Mouse (Mus musculus) bone marrow, adult 2 months (tissue): ENCODE measurements at regions not wholly inside any gene's neighbourhood (a gene's known extent, or its start where the extent isn't known, plus 50 kb on each side); places are given as distances from the start of the nearest gene placed in this dataset.

Source experiments
- H3K27ac ChIP-seq: fragments of 200-500 bp; 2 replicates; pipeline ENCODE4 v1.5.1; 2012; ENCODE audit warnings: low read depth, mild to moderate bottlenecking, control low read depth, inconsistent platforms, low read length; ENCODE audit not compliant: control insufficient read depth, poor library complexity, insufficient read depth
- H3K4me1 ChIP-seq: fragments of 200-500 bp; 2 replicates; pipeline ENCODE4 v1.6.1; 2011; ENCODE audit warnings: low read length; ENCODE audit not compliant: control insufficient read depth, insufficient read depth
- H3K4me3 ChIP-seq: fragments of 200-500 bp; replicated peaks from 2 replicates; pipeline ENCODE3; 2011; ENCODE audit warnings: mild to moderate bottlenecking, low read depth, low read length, control low read depth; ENCODE audit not compliant: control insufficient read depth
- CTCF ChIP-seq: fragments of 200-500 bp; IDR thresholded peaks from 2 replicates; pipeline ENCODE4 v1.5.1; 2011; ENCODE audit warnings: low read length, control low read depth; ENCODE audit not compliant: control insufficient read depth, insufficient read depth
- POLR2A ChIP-seq: fragments of 200-500 bp; IDR thresholded peaks from 2 replicates; pipeline ENCODE4 v1.6.1; 2011; ENCODE audit warnings: low read depth, mild to moderate bottlenecking, control low read depth, low read length, borderline replicate concordance; ENCODE audit not compliant: control insufficient read depth
- WGBS: fragments of 180-500 bp; shearing (Covaris S2); methylation state at CpG from one replicate; pipeline ENCODE4 v1.1.7; 2018; 5-methylcytosine and 5-hydroxymethylcytosine counted together

DNA sequence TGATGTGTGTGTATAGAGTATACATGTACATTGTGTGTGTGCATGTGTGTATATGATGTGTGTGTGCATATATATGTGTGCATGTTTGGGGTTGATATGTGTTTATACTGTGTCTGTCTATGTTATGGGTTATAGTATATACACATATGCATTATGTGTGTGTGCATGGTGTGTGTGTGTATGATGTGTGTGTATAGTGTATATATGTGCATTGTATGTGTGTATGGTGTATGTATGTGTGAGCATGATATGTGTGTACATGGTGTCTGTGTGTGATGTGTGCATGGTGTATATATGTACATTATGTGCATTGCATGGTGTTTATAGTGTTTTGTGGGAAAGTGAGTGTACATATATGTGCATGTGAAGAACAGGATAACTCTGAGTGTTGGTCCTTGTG, 90.4 kb upstream of the Sp4 start:
- Histone ChIP-seq H3K4me3 (no peak overlapping the region), H3K27ac (no peak overlapping the region), H3K4me1 (no peaks in the 10 kb centered on the region)

DNA sequence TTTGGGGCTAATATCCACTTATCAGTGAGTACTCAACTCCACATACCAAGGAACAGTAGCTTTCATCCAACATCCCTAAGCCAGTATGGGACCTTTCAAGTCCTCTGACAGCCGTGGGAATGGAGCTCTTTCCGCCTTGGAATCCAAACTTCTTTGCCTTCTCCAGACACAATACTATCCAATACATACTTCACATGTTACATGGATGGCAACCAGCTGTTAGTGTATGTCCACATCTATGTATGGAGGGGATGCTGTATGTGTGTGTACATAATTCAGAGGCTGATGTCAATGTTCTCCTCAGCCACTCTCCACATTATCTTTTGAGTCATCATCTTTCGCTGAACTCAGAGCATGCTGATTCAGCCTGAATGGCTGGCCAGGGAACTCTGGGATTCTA, 79.8 kb upstream of the Sp4 start:
- WGBS: 74% methylated on average over 3 of the region's 3 CpGs
- TF ChIP-seq POLR2A: no peak
- TF ChIP-seq CTCF: no peak
- Histone ChIP-seq H3K27ac (no peak overlapping the region), H3K4me1 (no peaks in the 10 kb centered on the region; the same call in 1 of the 2 replicates), H3K4me3 (no peak overlapping the region)

More for the DNA sequence above, 90.4 kb upstream of the Sp4 start:
- no peak for TF ChIP-seq POLR2A
- no peak for TF ChIP-seq CTCF

DNA sequence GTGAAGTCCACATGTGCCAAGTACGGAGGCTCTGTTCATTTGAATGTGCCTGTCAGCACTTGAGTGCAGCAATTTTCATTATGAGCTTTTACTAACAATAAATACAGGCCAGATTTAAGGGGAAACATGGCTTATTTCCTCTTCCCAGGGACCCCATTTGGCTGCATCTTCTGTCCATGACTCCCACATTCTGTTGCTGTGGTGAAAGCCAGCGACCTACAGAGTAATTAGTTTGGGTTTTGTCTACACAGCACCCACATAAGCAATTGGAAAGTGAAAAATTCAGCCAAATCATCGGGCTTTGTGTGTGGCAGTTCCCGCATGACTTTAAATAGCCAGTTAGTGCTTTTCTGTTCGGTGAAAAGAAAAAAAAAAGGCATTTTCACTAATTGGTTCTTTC, 76.7 kb upstream of the Sp4 start:
- 75% methylated on average over 5 of the region's 5 CpGs for WGBS
- no peak overlapping the region for H3K4me3 ChIP-seq
- no peak overlapping the region for H3K27ac ChIP-seq
- TF ChIP-seq POLR2A: no peak
- no peak for TF ChIP-seq CTCF
- H3K4me1 ChIP-seq: no peaks in the 10 kb centered on the region; the same call in 1 of the 2 replicates

DNA sequence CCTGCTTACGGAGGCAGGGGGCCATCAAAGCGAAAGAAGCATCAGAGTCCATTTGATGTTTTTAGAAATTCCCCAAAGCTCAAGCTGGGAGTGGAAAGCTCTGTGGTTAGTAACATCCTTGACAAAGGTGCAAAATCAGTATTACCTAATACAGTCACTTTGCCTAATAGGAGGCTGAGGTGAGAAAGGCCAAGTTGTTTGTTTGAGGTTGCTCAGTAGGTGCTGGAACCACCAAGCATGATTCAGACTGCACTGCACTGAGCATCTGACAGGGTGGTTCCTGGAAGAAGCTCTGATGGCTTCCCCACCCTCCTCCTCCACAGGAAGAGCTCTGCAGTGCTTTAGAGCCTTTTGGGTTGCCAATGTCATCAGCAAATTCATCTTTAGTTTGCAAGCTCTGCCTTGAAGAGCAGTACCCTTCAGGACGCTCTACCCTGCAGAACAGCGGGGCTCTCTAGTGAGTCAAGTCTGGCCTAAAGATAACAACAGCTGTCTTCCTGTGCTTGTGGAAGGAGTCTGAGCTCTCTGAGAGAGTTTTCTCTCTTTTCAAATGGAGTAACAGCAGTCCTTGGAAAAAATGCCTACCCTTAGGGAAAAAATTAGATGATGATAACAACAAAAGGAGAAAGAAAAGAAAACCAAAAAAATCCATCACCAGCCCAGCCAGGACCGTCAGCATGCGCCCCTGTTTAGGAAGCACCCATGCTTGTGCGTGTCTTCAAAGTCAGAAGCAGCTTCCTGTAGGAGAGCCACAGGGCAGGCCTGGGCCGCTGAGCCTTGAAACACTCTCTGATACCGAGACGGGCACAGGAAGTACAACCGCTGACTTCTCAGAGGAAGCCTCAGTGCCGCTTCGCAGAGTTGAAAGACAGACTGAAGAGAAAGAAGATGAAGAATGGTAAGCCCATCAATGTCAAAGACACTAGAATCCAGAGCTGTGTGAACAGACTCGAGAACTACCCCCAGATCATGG, 75.6 kb upstream of the Sp4 start:
- Histone ChIP-seq H3K4me3 (no peak overlapping the region), H3K4me1 (no peaks in the 10 kb centered on the region; the same call in 1 of the 2 replicates), H3K27ac (no peak overlapping the region)
- WGBS: 18% methylated on average over 14 of the region's 14 CpGs
- TF ChIP-seq CTCF: no peak
- no peak for TF ChIP-seq POLR2A

DNA sequence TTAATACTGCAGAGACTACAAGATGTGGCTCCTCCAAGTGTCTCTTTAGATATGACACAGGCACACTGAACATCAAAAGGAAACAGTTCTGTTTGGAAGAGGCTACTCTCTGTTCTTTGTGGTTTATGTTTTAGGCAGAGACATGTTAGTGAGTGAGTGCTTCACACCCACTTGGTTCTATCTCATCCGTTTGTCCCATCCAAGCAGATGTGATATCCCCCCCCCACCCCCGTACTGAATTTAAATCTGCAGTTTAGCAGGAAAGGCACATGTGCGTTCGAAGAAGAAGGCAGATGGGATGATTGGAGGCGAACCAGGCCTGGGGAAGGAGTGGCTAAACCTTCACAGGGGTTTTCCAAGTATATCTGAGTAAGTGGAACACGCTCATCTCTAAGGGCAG, 72.0 kb upstream of the Sp4 start:
- WGBS: 65% methylated on average over 6 of the region's 6 CpGs
- Histone ChIP-seq H3K27ac (no peak overlapping the region), H3K4me3 (no peak overlapping the region), H3K4me1 (no peaks in the 10 kb centered on the region; the same call in 1 of the 2 replicates)
- TF ChIP-seq POLR2A (no peak), CTCF (no peak)

DNA sequence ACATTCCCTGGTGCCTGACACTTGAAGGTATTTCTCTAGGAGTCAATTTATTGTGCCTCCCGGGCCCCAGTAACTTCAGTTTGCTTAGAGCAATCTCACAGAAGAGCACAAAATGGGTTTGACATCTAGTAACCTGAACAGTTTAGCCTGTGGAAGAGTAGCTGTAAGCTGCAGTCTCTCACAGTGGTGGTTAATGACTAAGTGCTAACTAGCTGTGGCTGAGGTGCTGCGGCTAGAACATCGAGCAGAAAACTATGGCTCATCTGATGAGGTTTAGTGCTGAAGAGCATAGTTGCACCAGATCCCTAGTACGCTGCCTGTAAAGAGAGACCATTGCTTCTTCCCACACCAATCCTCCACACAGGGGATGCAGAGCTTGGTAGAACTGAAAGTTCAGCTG, 70.7 kb upstream of the Sp4 start:
- WGBS: 85% methylated on average over 4 of the region's 4 CpGs
- Histone ChIP-seq H3K4me1 (no peaks in the 10 kb centered on the region; the same call in 1 of the 2 replicates), H3K4me3 (no peak overlapping the region), H3K27ac (no peak overlapping the region)
- TF ChIP-seq CTCF (no peak), POLR2A (no peak)

DNA sequence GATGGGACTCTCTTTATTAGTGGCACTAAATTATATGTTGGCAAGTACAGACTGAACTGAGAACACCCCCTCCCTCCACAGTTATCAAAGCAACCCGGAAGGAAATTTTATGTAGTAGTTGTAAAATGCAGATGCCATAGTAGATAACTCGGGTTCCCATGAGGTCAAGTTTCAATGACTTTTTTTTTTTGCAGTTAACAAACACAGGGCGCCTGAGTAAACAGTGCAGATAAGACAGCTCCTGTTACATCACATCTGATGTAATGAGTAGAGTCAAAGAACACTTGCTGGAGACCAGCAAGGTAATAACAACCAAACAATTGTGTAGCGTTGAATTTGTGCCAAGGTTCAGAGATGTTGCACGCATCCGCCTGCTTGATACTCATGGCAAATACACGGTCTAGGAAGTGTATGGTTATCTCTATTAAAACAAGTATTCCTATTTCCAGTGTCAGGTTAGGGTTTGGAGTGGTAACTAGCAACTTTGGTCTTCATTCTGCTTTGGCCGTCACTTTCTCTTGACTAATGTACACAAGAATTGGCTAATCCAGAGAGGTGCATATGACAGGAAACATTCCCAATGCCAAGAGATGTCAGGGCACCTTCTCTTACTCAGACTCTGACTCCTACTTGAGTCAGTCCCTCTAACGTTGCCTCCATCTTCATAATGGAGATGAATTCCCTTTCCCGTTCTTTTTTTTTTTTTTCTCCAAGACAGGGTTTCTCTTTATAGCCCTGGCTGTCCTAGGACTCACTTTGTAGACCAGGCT, 66.3 kb upstream of the Sp4 start:
- Histone ChIP-seq H3K27ac (no peak overlapping the region), H3K4me1 (no peaks in the 10 kb centered on the region; the same call in 1 of the 2 replicates), H3K4me3 (no peak overlapping the region)
- whole genome bisulfite sequencing: 67% methylated on average over 10 of the region's 10 CpGs
- TF ChIP-seq CTCF: no peak
- no peak for TF ChIP-seq POLR2A

DNA sequence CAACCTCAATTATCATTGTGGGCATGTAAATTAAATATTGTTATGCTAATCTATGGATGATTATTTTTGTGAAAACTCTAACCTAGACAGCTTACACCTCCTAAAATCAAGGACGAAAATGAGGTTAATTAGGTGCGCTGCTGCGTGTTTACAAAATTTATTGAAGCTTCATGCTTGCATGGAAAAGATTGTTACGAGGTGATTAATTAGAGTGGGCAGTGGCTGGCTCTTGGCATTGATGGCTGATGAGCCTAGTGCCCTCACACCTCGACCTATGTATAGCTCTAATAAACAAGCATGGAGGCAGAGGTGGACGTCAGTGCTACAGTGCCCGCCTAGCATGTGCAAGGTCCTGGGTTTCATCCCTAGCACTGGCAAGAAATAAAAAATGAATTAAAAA, 51.6 kb upstream of the Sp4 start:
- no peak for TF ChIP-seq POLR2A
- no peak for TF ChIP-seq CTCF
- H3K4me1 ChIP-seq: no peaks in the 10 kb centered on the region
- WGBS: 85% methylated on average over 7 of the region's 7 CpGs

More for the DNA sequence above, 51.6 kb upstream of the Sp4 start:
- Histone ChIP-seq H3K27ac (no peak overlapping the region), H3K4me3 (no peak overlapping the region)
